Mouse (Mus musculus) retina, adult 2 months (tissue): Measurements from ENCODE around the gene Uso1.

ENCODE experiments used
- DNase-seq: peaks from one replicate; pipeline ENCODE4 v3.0.0-alpha.2; 2012; ENCODE audit warnings: low read depth, low spot score

The Uso1 gene

GRCm38 (mm10) chr5:92239333-92240232 is 101.8 kb downstream of the Uso1 start:
- no peak for DNase-seq

- no peak for DNase-seq
Measured at GRCm38 (mm10) chr5:92240769-92241168, 103.0 kb downstream of the Uso1 start.

- no peak for DNase-seq
Measured at GRCm38 (mm10) chr5:92244900-92245299, 107.2 kb downstream of the Uso1 start.

DNA sequence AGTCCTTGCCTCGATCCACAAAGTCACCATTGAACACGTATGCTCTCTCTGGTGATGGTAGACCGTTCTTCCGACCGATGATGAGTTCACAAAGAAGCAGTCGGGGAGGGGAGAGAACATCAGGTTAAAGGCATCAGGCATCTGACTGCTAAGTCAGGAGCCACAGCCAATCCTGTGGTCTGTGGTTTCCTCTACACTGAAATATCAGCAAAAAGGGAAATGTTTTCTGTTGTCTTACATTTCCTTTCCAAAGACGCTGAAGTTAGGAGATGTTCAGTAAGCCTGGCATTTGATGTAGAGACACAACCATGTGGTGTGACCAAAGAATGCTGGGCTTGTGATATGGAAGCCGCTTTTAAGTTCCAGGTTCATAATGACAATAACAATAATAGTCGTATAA is 107.7 kb downstream of the Uso1 start:
- no peak for DNase-seq

GRCm38 (mm10) chr5:92248614-92249013 is 110.9 kb downstream of the Uso1 start:
- DNase-seq = no peak

GRCm38 (mm10) chr5:92252031-92252430 is 114.3 kb downstream of the Uso1 start:
- DNase-seq = no peak
